Mouse (Mus musculus) ovary, postnatal 10 days (tissue): ENCODE data around the gene Iqcc.

Experiments used
- DNase-seq: peaks from one replicate; pipeline ENCODE4 v3.0.0; 2022; ENCODE audit warnings: low spot score

Iqcc gene

DNA sequence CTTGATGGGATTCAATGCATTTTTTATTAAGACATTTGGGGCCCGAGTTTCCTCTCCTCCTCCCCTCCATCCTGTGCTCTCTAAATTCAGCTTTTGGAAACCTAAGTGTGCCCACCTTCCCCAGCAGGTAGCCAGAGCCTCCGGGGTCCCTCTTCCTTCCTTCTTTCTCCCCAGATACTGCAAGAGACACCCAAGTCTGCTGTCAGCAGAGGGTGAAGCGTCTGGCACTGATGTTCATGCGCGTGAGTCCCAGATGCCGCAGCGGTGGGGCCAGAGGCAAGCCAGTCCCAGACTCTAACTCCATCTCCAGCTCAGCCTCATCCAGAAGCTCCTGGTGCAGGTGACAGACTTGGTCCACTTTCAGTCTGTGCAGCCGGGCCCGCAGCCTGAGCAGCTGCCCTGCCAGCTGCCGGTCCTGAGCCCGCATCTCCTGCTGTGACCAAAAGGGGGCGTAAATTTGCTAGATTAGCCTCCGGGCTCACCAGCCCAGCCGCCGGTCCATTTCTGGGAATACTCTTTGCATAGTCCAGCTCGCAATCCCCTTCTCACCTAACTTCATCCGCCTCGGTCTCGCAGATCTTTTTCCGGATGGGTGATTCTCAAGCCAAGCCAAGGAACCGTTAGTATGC, 41.9 kb downstream of the Iqcc start:
- peak; percentile 48 for DNase-seq

- no peak for DNase-seq
These were observed 43.6 kb downstream of the Iqcc start for GRCm38 (mm10) chr4:129575171-129575844.

GRCm38 (mm10) chr4:129573430-129573829, 45.5 kb downstream of the Iqcc start, which contains the start of gene Lck:
Gene Lck (minus strand): TSS chr4:129573641.
- no peak for DNase-seq

- no peak for DNase-seq
These were observed 45.9 kb downstream of the Iqcc start for GRCm38 (mm10) chr4:129573093-129573370.

DNA sequence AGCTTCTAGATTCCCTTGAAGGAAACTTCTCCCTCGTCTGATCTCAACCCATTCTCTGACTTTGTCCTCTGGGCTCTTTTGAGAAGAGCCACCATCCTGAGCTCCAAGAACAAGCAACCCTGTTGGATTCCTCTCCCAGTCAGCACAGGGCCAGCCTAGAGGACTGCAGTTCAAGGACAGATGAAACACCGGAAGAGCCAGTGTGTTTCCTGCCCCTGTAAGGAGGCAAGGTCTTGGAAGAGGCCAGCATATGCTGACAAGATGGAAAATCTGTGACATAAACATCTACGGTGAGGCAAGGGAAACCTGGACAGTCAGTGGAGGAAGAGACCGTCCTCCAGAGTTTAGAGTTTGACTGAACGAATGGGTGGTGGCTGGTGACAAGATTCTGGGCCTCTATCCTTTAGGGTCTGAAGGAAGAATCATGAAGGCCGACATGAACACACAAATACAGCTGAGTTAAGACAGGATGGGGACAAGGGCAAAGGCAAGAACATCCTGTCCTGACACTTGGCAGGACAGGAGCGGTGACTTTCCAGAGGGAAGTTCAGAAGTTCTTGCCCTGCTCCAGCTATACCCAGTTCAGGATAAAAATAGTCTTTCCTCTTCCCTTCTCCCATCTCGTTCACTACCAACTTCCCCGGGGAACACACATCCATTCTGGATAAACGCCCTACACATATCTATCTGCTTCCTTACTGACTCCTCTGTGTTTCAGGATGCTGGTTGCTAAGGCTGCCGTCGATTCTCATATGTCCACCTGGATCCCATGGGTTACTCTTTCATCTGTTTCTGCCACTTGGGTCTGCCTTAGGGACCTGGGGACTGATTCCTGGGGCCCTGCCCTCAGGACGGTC, 46.4 kb downstream of the Iqcc start:
- DNase-seq = no peak

DNA sequence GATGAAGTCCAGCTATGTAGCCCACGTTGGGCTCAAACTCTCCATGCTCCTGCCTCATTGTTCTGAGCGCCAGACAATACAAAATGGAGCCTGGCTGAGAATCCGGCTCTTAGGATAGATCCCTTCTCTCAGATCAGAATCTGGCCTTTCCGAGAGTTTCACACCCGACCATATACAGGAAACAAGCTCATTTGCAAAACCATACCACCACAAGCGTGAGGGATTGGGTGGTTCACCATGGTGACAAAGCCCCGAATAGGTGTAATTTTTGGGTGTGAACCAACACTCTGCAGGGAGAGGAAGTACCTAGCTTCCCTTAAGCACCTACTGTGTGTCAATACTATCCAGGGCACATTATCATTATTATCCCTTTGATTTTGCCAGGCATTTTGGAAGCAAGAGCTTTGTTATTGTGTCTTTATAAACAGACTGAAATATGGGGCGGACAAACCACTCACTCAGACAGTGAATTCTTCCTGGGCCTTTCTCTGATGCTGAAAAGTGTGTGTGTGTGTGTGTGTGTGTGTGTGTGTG, 47.3 kb downstream of the Iqcc start:
- DNase-seq = no peak

- DNase-seq = no peak
These were observed 48.9 kb downstream of the Iqcc start for GRCm38 (mm10) chr4:129570028-129570427.

DNA sequence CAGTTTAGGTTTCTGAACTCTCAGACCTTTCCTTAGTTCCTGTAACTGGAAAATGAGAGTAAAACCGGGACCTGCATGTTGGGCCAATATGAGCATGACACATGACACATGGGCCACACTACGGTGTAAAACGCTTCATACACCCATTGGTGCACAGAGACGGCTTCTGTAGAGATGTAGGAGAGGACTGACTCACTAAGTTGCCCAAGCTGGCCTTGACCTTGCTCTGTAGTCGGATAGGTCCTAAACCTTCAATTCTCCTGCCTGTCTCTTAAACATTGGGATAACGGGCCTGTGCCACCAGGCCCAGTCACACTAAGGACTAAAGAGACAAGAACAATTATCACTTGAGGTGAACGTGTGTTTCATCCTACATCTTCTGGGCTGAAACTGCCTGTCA, 50.5 kb downstream of the Iqcc start:
- no peak for DNase-seq

DNA sequence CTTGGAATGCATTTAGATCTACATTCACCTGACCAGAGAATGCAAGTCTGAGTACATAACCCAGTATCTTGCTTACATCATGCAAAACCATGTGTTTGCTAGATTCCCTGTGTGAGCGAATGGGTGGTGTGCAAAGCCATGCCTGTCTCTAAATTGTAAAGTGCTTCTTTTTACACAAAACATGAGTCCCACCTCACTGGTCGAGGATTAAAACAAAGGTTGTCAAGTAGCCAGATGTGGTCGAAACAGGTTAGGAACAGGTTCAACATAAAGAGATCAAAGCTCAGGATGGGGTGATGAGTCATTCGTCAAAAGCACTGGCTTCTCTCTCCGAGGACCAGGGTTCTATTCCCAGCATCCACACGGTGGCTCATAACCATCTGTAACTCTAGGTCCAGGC, 53.8 kb downstream of the Iqcc start:
- DNase-seq = no peak
